Mouse (Mus musculus): ENCODE measurements around the gene Snx18. TPM values are rescaled to one million over a fixed set of nuclear protein-coding genes. Genes with fewer than 3 reads are reported as not detected.

The Snx18 gene
- total and polyA plus RNA-seq, 3 experiments: 6.4 to 12.6 (median 9.1) TPM

DNA sequence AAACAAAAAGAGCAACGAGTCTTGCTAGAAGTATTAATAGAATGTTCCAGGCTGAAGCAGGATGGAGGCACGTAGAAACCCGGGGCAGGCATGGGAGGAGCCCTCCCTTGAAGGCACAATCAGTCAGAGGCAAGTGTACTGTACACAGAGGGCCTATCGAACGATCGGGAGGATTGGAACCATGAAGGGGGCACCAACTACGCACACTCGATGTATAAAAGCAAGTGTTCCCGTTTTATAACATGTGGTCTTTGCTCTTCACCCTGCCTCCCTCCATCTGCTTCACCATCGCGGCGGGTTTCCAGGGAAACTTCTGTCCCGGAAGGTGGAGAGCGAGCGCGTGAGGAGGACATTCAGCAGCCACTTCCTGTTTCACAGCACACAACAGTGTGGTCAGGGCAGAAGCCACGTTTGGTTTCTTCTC, 17.4 kb upstream of the Snx18 start:
- TF ChIP-seq KAT2A (IDR thresholded peaks at IDR 0.05; ENCODE audit: insufficient replicate concordance, low read length) (no peak), PAX5 (IDR thresholded peaks at IDR 0.05; ENCODE audit: low read length) (no peak), MAZ (IDR thresholded peaks at IDR 0.05; ENCODE audit: low read depth, low read length) (no peak), ZMIZ1 (IDR thresholded peaks at IDR 0.05; ENCODE audit: low read depth, low read length) (no peak)
- dilution Hi-C loops (cut with MboI; ENCODE audit: extremely low pct_ligation_motif_present, extremely low pct_unique_long_range_greater_than_20kb, low sequenced_read_pairs): no loop called here
- Histone ChIP-seq H3K79me2 (replicated peaks; ENCODE audit: control insufficient read depth, extremely low read depth, insufficient read depth, poor library complexity, severe bottlenecking) (no peaks in the 10 kb centered on the region), H3K27ac (ENCODE audit: insufficient read depth, low read depth) (no peak overlapping the region), H3K4me3 (replicated peaks in 1 of 3; ENCODE audit: low read depth in 2 of 3, low read length in 2 of 3, poor library complexity in 1 of 3) (no peak overlapping the region), H3K27me3 (replicated peaks) (no peaks in the 10 kb centered on the region), H3K4me2 (ENCODE audit: insufficient read depth, low read depth, poor library complexity, severe bottlenecking) (no peak overlapping the region), H3K9me3 (replicated peaks; ENCODE audit: low read length) (no peaks in the 10 kb centered on the region), H3K4me1 (ENCODE audit: control insufficient read depth in 1 of 2, insufficient read depth in 2 of 2) (peaks cover 6 to 13% of the 10 kb centered on the region in 2 experiments; a peak in 3 of 4 replicates), H3K36me3 (replicated peaks in 1 of 2; ENCODE audit: control insufficient read depth in 1 of 2, insufficient read depth in 1 of 2, low read length in 1 of 2) (no peaks in the 10 kb centered on the region), H3K9ac (ENCODE audit: insufficient read depth, low read depth) (no peak overlapping the region)
- DNase-seq (ENCODE audit: extremely low read depth): no peak
- in situ Hi-C loops (cut with MboI; ENCODE audit: low pct_ligation_motif_present, low pct_unique_long_range_greater_than_20kb, low sequenced_read_pairs): no loop called here

DNA sequence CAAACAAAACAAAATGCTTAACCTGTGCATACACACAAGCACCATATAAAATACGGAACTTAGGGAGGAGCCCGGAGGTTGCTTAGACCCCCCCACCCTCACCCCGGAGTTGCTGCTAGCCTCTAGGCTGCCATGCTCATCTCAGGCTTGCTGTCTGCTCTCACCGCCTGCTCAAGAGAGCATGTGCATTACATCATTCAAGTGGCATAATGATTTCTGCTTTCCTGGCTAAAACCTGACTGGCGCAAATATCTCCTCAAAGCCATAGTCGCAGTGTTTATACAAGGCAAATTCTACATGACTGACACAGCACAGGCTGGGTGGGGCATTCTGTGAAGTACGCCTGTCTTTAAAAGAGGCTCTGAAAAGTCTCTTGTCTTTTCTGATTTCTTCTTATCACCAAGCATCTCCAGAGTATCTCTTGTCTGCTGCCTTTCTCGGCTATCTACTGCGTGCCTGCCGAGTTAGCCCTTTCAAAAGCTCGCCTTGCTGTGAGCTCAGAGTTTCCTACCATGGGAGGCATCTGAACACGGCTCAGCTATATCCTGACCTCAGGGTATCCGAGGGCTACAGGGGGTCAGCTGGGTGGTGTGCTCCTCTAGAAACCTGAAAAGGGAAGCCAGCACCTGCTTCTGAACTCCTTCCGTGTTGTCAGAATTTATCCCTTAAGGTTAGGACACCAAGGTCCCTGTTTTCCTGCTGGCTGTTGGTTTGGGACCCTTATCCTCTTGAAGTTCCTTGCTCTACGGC, 16.5 kb upstream of the Snx18 start:
- Histone ChIP-seq H3K4me1 (ENCODE audit: control insufficient read depth in 1 of 2, insufficient read depth in 2 of 2) (peaks cover 6 to 13% of the 10 kb centered on the region in 2 experiments; a peak in 3 of 4 replicates), H3K27ac (ENCODE audit: insufficient read depth, low read depth) (no peak overlapping the region), H3K4me2 (ENCODE audit: insufficient read depth, low read depth, poor library complexity, severe bottlenecking) (no peak overlapping the region), H3K79me2 (replicated peaks; ENCODE audit: control insufficient read depth, extremely low read depth, insufficient read depth, poor library complexity, severe bottlenecking) (no peaks in the 10 kb centered on the region), H3K27me3 (replicated peaks) (no peaks in the 10 kb centered on the region), H3K9ac (ENCODE audit: insufficient read depth, low read depth) (no peak overlapping the region), H3K4me3 (replicated peaks in 1 of 3; ENCODE audit: low read depth in 2 of 3, low read length in 2 of 3, poor library complexity in 1 of 3) (no peak overlapping the region), H3K9me3 (replicated peaks; ENCODE audit: low read length) (no peaks in the 10 kb centered on the region), H3K36me3 (replicated peaks in 1 of 2; ENCODE audit: control insufficient read depth in 1 of 2, insufficient read depth in 1 of 2, low read length in 1 of 2) (no peaks in the 10 kb centered on the region)
- TF ChIP-seq ZMIZ1 (IDR thresholded peaks at IDR 0.05; ENCODE audit: low read depth, low read length) (no peak), KAT2A (IDR thresholded peaks at IDR 0.05; ENCODE audit: insufficient replicate concordance, low read length) (no peak), MEF2A (IDR thresholded peaks at IDR 0.05; ENCODE audit: borderline replicate concordance, low read depth, low read length) (no peak), SIN3A (IDR thresholded peaks at IDR 0.05; ENCODE audit: low read length) (no peak), BHLHE40 (IDR thresholded peaks at IDR 0.05; ENCODE audit: low read depth, low read length) (no peak), SMC3 (IDR thresholded peaks at IDR 0.05; ENCODE audit: low read depth, low read length) (no peak), MAFK (IDR thresholded peaks at IDR 0.05; ENCODE audit: insufficient replicate concordance, low read length) (no peak), MYC (IDR thresholded peaks at IDR 0.05; ENCODE audit: low read depth, low read length) (no peak), USF1 (IDR thresholded peaks at IDR 0.05; ENCODE audit: low read depth, low read length) (no peak), ETS1 (conservative IDR thresholded peaks at IDR 0.05; ENCODE audit: low read depth, low read length) (no peak), POLR2A (IDR thresholded peaks at IDR 0.05; ENCODE audit: low read depth, low read length) (no peak), ZNF384 (IDR thresholded peaks at IDR 0.05; ENCODE audit: low read depth, low read length) (no peak), CHD2 (IDR thresholded peaks at IDR 0.05; ENCODE audit: low read length) (no peak), E2F4 (IDR thresholded peaks at IDR 0.05; ENCODE audit: insufficient replicate concordance, low read depth, low read length) (no peak), MAZ (IDR thresholded peaks at IDR 0.05; ENCODE audit: low read depth, low read length) (no peak), IRF4 (IDR thresholded peaks at IDR 0.05; ENCODE audit: low read depth, low read length) (no peak), NELFE (IDR thresholded peaks at IDR 0.05; ENCODE audit: low read depth, low read length) (no peak)
- dilution Hi-C loops (cut with MboI; ENCODE audit: extremely low pct_ligation_motif_present, extremely low pct_unique_long_range_greater_than_20kb, low sequenced_read_pairs): no loop called here
- no peak for DNase-seq (ENCODE audit: extremely low read depth)
- in situ Hi-C loops (cut with MboI; ENCODE audit: low pct_ligation_motif_present, low pct_unique_long_range_greater_than_20kb, low sequenced_read_pairs): no loop called here

Data from CH12.LX (cell line).